Mouse (Mus musculus) lung, adult 18-20 months (tissue): ENCODE measurements around the gene Cpt1b.

Experiments
- DNase-seq, 2 experiments: peaks; one replicate each; pipeline ENCODE4 v3.0.0; 2022; ENCODE audit warnings: mixed read lengths in 2 of 2

The Cpt1b gene

DNA sequence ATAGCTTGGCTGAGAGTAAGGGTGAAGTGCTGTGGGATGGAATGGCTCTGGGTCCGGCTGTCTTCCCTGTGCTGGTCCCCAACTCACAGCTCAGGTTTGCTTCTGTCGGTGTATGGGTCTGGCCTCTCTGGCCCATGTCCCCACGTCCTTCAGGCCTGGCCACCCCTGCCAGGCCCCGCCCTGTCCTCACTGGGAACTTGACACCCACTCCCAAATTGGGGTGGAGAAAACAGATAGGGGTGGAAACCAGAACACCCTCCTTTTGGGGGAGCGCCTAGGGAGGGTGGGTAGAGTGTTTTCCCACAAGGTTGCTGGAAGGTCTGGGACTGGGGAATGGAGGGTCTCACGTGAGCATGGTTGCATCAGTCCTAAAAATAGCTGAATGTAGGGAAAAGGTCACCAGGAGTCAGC, at the start of gene Cpt1b:
TSS of gene Cpt1b (minus strand) at position 153 of the 411 bp plus-strand sequence.
- peak in 1 of 2 experiments; percentile 19 for DNase-seq

DNA sequence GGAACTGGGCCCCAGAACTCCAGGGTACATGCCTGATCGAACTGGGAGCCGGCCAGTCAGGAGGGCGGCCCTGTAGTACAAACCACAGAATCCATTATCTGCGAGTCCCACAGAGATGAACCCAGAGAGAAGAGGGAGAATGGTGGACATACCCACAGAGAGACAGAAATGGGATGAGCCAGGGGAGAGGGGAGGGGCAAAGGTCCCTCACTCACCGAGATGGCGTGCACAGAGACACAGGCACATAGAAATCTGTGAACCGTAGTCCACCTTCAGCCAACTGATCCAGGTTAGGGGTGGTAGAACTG, 49.6 kb upstream of the Cpt1b start:
- no peak for DNase-seq

DNA sequence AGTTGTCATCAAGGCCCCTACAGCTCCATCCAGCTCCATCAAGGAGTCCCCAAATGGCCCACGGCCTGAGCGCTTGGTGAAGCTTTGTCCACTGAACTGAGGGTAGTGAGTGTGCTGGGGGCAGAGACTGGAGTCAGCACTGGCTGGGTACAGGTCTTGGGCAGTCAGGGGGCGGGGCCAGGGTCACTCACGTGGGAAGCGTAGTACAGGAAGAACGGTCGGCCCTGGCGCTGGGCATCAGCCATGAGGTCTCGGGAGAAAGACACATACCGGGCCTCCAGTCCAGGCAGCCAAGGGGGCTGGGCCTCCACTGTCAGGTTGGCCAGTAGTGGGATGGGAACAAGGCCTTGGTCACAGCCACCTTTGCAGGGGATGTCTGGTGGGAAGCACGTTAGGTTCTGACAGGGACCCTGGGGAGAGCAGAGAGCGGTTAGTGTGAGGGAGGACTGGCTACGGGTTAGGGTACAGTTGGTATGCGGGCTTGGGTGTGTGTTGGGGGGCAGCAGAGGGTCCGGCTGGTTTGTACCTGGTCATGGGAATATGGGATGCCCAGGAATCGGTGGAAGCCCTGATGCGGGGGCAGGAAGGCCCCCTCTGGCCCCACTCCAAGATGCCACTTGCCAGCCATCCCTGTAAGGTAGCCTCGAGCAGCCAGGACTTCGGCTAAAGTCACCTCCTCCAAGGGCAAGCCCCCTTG, 49.1 kb upstream of the Cpt1b start:
- DNase-seq = no peak

DNA sequence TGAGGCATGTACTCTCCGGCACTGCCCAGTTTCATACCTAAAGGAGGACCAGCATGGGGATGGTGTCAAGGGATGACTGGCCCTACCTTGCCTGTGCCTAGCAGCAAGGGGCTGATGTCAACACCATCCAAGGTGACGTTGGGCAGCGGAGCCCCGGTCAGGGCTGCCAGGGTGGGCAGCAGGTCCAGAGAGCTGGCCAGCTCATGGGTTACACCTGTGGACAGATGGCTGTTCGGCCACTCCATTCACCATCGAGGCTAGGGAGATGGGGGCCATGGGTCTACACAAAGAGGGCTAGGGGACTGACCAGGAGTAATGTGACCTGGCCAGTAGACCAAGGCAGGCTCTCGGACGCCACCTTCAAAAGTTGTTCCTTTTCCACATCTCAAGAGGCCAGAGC, 48.3 kb upstream of the Cpt1b start:
- no peak for DNase-seq

DNA sequence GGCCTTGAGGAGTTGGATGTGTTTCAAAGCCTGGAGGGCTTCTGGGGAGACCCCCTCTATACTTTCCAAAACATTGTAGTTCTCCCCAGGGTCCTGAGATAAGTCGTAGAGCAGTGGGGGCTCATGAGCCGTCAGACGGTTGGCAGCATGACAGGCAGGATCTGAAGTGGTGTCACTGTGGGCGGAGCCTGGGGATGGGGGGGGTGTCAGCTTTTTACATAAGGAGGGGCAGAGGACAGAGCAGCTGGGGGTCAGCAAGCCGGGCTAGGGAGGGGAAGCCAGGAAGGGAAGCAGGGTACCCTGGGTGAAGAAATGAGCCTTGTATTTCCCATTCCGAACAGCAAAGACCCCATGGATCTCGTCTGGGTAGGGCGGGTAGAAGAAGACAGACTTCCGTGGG, 47.7 kb upstream of the Cpt1b start:
- no peak for DNase-seq

DNA sequence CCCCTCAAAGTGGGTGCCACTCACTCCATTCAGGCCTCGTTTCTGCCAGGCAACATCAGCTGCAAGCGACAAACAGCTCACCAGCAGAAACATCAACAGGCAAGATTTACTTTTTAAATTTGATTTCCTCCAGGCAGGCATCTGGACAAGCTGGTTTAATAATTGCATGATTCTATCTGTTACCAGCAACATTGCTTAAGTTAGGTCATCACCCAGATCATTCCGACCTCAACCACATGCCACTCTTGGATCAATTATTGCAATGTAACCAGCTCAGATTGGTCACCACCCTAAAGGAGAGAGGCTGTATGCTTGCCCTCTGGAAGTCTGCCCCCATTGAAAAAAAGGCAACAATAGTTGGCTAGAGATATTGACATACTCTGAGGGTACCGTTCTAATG, 45.8 kb upstream of the Cpt1b start:
- DNase-seq = no peak

DNA sequence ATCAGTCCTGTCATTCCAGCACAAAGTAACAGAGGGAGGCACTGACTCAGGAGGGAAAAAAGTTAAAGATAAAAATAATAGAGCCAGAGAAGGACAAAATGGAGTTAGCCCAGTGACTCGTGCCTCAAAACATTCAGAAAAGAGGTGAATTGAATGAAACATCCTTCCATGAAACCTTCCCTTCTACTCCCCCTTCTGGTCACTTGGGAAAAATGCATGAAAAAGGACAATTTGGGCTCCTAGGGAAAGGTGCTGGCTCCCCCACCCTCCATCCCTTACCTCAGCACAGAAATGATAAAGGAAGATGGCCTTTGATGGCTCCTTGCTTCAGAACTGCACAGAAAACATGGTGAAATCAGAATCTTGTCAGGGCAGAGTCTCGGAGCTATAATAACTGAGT, 42.9 kb upstream of the Cpt1b start:
- DNase-seq = no peak

DNA sequence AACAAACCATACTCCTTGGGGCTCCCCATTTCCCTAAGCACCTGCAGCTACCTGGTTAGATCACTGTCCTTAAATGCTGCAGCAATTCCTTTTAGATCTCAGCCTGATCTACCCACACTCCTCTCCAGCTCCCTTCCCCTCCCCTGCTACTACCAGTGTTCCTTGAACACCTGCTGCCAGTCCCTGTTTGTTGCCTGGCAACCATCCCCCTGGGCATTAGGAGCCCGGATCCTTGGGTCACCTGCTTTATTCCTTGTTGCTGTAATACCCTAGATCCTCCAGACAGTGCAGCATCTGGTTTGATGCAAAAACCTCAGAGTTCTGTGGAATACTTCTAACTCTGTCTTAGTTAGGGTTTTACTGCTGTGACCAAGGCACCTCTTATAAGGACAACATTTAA, 39.4 kb upstream of the Cpt1b start:
- DNase-seq = no peak

DNA sequence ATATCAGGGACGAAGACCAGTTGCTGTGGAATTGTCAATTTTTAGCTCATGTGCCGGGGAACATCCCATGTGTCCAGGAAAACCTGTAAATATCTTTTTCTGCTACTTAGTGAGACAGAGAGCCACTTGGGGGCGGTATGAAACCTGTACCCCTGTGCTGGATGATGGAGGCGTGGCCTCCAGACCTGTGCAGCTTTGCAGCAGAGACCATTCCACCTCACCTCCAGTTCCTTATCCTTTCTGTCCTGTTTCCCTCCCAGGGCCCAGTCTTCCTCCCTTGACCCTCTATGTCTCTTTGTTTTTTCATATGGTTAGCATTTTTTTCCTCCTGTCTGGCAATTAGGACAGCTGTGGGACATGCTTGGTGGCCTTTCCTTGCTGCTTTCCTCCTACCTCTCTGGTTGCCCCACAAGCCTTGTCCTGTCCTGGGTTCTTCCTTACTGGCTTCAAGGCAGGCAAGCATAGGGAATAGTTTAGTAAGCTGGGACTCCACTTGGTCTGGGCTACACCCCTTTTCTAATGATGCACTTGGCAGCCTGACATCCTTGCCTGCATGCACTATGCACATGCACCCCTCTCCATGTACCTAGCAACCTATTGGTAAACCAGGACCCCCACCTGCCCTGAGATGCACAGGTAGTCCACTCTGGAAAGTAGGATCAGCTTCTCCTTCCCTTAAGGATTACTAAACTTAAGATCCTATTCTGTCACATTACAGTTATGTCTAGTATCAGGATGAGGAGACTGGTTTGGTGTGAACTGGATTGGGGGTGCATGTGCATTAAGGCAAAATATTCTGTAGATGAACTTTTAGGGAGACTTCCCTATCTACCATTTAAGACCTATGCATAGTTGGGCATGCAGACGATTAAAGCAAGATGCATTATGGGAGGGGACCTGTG, 37.9 kb upstream of the Cpt1b start:
- DNase-seq = no peak

DNA sequence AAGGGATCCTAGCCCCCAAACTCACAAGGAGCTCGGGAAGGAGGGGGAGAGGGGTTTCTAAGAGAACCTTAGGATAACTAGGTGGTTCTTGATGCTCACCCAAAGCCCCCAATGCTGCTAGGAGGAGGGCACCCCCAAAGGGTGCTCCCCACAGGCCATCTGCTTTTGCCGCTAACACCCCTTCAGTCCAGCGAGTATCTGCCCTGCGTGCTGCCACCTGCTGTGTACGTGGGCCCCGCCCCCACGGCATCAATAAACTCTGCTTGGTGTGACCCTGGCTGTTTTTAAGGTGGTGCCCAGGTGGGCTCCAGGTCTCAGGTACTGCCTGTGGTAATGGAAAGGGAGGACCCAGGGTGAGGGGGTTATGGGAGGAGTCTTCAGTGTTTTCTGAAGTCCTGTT, 36.5 kb upstream of the Cpt1b start:
- DNase-seq = no peak

DNA sequence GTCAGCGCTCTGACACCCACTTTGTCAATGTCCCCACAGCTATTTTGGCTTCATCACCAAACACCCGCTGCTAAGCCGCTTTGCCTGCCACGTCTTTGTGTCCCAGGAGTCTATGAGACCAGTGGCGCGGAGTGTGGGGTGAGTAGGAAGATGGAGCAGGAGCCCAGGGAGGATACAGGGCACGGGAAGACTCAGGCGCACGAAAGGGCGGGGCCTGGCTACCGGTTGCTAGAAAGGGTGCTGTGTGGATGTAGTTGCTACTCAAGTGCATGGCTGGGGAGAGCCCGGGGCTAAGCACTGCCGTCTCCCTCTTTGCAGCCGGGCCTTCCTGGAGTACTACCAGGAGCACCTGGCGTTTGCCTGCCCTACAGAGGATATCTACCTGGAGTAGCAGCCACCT, 35.7 kb upstream of the Cpt1b start:
- DNase-seq = no peak

DNA sequence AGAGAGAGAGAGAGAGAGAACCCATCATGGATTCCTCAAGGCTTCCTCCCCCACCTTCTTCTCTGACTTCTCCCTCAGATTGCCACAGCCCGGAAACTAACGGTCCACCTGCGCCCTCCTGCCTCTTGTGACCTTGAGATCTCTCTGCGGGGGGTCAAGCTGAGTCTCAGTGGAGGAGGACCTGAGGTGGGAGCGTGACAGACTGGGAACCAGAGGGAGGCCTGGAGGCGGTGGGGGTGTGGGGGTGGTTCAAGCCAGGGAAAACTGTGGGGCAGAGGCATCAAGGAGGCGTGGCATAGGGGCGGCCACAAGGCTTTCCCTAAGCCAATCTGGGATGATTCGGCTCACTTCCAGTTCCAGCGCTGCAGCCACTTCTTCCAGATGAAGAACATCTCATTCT, 34.6 kb upstream of the Cpt1b start:
- no peak for DNase-seq

DNA sequence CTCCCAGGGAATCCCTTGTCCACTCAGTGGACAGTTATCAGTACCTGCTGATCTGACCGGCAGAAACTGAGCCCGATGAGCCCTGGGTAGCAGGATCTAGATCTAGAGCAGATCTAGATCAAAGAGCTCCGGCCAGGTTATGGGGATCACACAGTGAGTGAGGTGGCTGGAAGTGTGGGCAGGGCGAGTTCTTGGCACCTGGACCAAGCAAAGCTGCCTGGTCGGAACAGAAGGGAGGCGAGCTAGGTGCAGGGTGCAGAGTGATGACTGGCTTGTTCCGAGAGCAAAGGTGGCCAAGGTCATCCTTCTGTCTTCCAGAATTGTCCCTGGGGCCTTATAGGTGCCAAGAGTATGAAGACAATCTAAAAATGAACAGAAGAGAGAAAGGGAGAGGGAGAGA, 34.2 kb upstream of the Cpt1b start:
- DNase-seq = no peak

DNA sequence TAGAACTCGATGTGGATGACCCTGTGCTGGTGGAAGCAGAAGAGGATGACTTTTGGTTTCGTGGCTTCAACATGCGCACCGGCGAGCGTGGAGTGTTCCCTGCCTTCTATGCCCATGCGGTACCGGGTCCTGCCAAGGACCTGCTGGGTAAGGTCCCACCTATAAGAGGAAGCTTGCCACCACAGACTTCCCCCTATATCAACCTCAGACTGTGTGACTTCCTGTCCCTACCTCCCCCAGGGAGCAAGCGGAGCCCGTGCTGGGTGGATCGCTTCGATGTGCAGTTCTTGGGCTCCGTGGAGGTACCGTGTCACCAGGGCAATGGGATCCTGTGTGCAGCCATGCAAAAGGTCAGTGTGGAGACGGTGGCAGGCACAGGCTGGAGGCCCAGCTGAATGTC, 33.3 kb upstream of the Cpt1b start:
- DNase-seq = no peak

DNA sequence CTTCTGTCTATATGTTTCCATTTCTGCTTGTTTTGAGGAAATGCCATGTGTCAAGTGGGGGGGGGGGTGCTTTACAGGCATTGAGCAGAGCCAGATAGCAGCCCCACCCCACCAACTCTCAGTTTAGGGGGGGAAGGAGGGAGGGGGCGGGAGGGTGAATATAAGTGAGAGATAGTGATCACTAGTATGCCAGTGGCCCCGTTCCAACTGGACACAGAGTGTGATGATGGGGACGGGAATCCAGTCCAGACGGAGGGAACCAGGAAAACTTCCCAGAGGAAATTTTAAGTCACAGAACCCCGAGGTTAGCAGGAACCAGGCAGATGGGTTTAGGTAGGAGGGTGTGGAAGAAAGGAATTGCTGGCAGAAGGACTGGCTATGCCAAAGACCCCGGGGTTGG, 30.0 kb upstream of the Cpt1b start:
- DNase-seq = no peak

DNA sequence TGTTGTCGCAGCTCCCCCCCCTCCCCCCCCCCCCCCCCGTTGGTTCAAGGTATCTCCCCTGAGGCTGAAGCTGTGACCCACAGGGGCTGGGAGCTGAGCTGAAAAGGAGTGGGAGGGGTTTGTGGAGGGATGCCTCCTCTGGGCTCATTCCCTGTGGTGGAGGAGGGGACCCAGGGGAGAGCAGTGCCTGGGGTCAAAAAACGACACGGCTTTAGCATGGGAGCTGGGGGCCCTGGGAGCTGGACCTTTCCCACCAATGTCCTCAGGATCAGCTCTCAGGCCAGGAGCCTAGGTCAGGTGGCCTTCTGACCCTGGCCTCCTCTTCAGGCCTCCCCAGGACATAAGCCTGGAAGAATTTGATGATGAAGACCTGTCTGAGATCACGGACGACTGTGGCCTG, 29.2 kb upstream of the Cpt1b start:
- no peak for DNase-seq

DNA sequence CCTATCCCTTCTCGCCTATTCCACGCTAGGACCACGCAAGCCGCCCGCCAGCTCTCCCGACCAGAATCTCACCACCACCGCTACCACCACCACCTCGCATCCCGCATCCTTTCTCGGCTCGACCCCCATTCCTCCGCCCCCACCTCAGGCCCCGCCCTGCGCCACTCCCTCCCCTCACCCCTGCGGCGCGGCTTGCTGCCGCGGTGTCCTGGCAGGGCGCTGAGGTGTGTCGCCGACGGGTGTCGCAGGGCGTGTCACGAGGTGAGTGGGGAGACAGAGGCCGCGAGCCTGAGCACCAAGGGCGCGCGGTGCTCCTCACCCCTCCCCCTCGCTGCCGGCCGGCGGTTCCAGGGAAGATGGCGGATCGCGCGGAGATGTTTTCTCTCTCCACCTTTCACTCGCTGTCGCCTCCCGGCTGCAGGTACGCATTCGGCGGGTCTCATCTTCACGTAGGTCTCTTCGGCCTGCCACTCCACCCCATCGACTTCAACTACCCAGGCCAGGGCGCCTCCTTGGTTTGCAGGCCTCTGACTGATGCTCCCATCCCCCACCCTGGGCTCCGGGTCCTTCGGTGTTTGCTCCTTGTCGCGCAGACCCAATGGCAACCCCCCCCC, 28.3 kb upstream of the Cpt1b start, which contains the start of gene Mapk8ip2:
TSS of gene Mapk8ip2 (plus strand) at position 49 of the 614 bp plus-strand sequence.
- no peak for DNase-seq

DNA sequence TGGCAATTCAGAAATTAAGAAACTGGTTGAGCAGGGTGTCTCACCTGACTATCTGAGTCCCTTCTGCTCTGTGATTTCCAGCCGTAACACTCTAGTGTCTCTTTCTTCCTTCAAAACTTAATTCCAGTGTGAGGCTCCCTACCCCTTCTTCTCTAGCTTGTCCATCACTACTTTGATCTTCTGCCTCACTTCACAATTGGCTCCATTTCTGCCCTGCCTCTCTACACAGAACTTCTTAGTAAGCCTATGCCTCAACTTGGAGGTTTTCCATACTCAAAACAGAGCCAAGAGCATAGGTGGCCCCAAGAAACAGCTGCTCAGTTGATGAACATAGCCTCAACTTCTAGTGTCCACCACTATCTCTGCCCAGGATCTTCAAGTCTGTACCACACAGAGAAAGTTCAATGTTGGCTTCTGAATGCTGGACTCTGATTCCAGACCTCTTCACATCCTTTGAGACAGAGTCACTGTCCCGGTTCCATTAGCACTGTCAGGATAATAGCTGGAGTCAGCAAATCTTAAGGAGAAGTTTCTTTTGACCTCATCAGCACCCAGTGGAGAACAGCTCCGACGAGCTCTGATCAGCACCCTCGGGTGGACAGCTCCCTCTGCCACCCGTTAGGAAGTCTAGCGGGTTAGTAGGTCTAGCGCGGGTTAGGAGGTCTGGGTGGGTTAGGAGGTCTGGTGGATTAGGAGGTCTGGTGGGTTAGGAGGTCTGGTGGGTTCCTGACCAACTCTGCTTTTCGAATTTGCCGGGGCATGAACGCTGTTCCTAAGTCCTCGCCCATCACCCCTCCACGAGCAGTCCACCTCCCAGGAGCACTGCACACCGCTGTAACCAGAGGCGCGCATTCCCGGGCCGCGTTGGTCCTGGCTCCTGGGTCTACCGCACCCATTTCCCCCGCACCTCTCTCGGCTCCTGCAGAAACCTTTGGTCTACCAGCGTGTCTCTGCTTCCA, 27.5 kb upstream of the Cpt1b start:
- peak; percentile 23 to 41 for DNase-seq

DNA sequence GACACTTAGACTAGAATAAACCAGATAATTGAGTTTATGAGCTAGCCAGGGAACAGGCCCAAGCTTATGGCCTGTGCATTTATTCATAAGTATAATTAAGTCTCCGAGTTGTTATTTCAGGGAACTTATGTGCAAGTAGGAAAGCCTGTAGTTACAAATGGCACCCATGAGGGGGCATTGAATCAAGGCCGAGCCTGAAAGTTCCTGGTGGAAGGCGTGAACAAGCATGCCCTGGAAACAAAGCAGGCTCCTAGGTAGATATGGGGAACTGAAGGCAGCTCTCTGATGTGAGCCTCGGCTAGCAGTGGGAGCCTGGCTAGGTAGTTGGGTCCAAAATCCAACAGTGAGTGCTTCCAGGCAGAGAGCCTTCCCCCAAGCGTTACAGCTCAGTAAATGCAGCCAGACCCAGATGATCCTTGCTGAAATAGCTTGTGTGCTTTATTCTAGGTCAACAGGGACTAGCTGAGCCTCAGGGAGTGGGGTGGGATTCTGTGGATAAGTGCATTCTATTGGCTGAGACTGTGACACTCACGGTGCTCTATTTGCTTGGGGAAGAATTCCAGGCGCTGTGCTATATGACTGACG, 16.9 kb upstream of the Cpt1b start:
- no peak for DNase-seq

DNA sequence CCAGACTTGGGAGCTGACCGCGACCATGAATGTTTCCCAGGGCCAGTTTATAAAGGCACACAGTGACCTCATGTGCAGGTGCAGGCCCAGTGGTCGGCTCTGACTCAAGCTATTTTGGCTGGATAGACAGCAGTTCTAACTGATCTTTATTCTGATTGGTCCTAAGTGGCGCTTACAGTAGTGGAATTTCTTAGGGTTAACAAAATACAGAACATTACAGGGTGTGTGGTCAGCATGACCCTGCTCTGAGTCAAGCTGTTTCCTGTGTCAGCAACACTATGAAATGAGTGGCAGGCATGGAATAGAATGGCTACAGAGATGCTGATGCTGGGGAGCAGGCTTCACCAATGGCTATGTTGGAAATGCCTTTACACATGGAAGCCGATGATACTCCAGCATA, 10.2 kb upstream of the Cpt1b start:
- DNase-seq = no peak

DNA sequence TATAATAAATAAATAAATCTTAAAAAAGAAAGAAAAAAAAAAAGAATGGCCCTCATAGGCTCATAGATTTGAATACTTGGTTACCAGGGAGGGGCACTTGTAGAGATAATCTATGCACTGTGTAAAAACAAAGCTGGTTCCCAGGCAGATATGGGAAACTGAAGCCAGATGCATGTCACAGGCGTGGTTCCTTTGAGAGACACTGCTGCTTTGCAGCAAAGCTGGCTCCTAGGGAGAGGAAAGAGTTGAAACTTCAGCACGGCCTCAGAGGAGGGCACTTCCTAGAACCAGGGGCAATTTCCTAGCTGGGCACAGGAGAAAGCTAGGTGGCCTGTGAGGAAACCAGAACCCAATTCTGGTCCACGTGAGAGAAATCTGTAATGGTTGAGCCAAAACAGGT, 8.5 kb upstream of the Cpt1b start:
- DNase-seq = no peak

DNA sequence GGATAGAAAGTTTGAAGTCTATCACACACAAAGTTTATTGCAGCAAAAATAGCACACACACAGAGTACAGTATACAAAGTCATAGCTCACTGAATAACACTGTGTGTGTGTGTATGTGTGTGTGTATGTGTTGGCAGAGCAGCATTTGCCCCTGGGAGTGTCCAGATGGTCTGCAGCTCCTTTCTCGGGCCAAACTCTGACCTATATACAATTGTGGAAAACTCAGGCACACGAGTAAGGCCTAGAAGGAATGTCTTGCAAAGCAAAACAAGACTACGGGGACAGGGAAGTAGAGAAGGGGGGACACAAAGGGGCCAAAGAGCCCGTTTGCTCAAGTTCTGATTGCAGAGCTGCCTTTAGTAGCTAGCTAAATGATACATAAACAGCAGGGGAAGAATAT, 7.3 kb upstream of the Cpt1b start:
- no peak for DNase-seq
